Mouse (Mus musculus): ENCODE results near the gene Khk. TPM values are rescaled to one million over a fixed set of nuclear protein-coding genes. Genes with fewer than 3 reads are reported as not detected.

Khk gene
- polyA plus RNA-seq, 1 experiment from 2014 or later: 12.4 TPM

GRCm38 (mm10) chr5:30914101-30914635 is 7.1 kb upstream of the Khk start:
- H3K4me2 ChIP-seq: peak overlapping the region; percentile 74
- peak overlapping the region; percentile 64 for H3K9ac ChIP-seq
- peaks cover 64% of the 10 kb centered on the region for H3K4me1 ChIP-seq (replicated peaks)
- peaks cover 10% of the 10 kb centered on the region; the same call in 1 of the 2 replicates for H3K36me3 ChIP-seq
- 44% methylated on average over 7 of the region's 7 CpGs for WGBS
- no peaks in the 10 kb centered on the region for H3K9me3 ChIP-seq (replicated peaks)
- H3K27me3 ChIP-seq: no peaks in the 10 kb centered on the region
- peak overlapping the region; percentile 94 for H3K27ac ChIP-seq
- no peak for ATAC-seq (replicated peaks; ENCODE audit: insufficient number of reproducible peaks, insufficient read depth, low FRiP score, low read depth)
- H3K4me3 ChIP-seq: peak overlapping the region; percentile 55

- Histone ChIP-seq H3K27me3 (no peaks in the 10 kb centered on the region), H3K9me3 (replicated peaks) (no peaks in the 10 kb centered on the region), H3K36me3 (peaks cover 12% of the 10 kb centered on the region; the same call in 1 of the 2 replicates), H3K9ac (peak overlapping the region; percentile 64), H3K4me2 (peak overlapping the region; percentile 74), H3K4me3 (peak overlapping the region; percentile 55), H3K27ac (peak overlapping the region; percentile 94), H3K4me1 (replicated peaks) (peaks cover 61% of the 10 kb centered on the region)
- WGBS: 53% methylated on average over 6 of the region's 6 CpGs
- ATAC-seq (replicated peaks; ENCODE audit: insufficient number of reproducible peaks, insufficient read depth, low FRiP score, low read depth): no peak
Measured at GRCm38 (mm10) chr5:30914849-30915248, 6.4 kb upstream of the Khk start.

- no peaks in the 10 kb centered on the region for H3K9me3 ChIP-seq (replicated peaks)
- WGBS: 48% methylated on average over 9 of the region's 9 CpGs
- peaks cover 65% of the 10 kb centered on the region for H3K4me1 ChIP-seq (replicated peaks)
- no peaks in the 10 kb centered on the region for H3K27me3 ChIP-seq
- ATAC-seq (replicated peaks; ENCODE audit: insufficient number of reproducible peaks, insufficient read depth, low FRiP score, low read depth): no peak
- peaks cover 12% of the 10 kb centered on the region; the same call in 1 of the 2 replicates for H3K36me3 ChIP-seq
- peak overlapping the region; percentile 74 for H3K4me2 ChIP-seq
- peak overlapping the region; percentile 64 for H3K9ac ChIP-seq
- peak overlapping the region; percentile 94 for H3K27ac ChIP-seq
- H3K4me3 ChIP-seq: peak overlapping the region; percentile 55
Measured at GRCm38 (mm10) chr5:30915456-30915855, 5.8 kb upstream of the Khk start.

GRCm38 (mm10) chr5:30915974-30916433 is 5.2 kb upstream of the Khk start:
- Histone ChIP-seq H3K4me2 (peak overlapping the region; percentile 74), H3K27ac (peak overlapping the region; percentile 94), H3K4me3 (peak overlapping the region; percentile 55), H3K27me3 (no peaks in the 10 kb centered on the region), H3K9me3 (replicated peaks) (no peaks in the 10 kb centered on the region), H3K36me3 (peaks cover 12% of the 10 kb centered on the region; the same call in 1 of the 2 replicates), H3K4me1 (replicated peaks) (peaks cover 66% of the 10 kb centered on the region), H3K9ac (peak overlapping the region; percentile 64; the same call in 1 of the 2 replicates)
- peak; percentile 76 for ATAC-seq (replicated peaks; ENCODE audit: insufficient number of reproducible peaks, insufficient read depth, low FRiP score, low read depth)
- 0% methylated on average over 7 of the region's 7 CpGs for WGBS

GRCm38 (mm10) chr5:30916841-30917240 is 4.4 kb upstream of the Khk start:
- H3K27me3 ChIP-seq: no peaks in the 10 kb centered on the region
- H3K9me3 ChIP-seq (replicated peaks): no peaks in the 10 kb centered on the region
- peaks cover 63% of the 10 kb centered on the region for H3K4me1 ChIP-seq (replicated peaks)
- H3K36me3 ChIP-seq: peaks cover 12% of the 10 kb centered on the region; the same call in 1 of the 2 replicates
- 93% methylated on average over 9 of the region's 9 CpGs for WGBS
- no peak overlapping the region for H3K9ac ChIP-seq
- no peak for ATAC-seq (replicated peaks; ENCODE audit: insufficient number of reproducible peaks, insufficient read depth, low FRiP score, low read depth)
- H3K4me2 ChIP-seq: no peak overlapping the region
- no peak overlapping the region for H3K4me3 ChIP-seq
- peak overlapping the region; percentile 94 for H3K27ac ChIP-seq

GRCm38 (mm10) chr5:30917348-30917747 is 3.9 kb upstream of the Khk start:
- H3K36me3 ChIP-seq: peaks cover 12% of the 10 kb centered on the region; the same call in 1 of the 2 replicates
- H3K4me3 ChIP-seq: no peak overlapping the region
- no peaks in the 10 kb centered on the region for H3K9me3 ChIP-seq (replicated peaks)
- peaks cover 63% of the 10 kb centered on the region for H3K4me1 ChIP-seq (replicated peaks)
- no peak overlapping the region for H3K27ac ChIP-seq
- H3K4me2 ChIP-seq: no peak overlapping the region
- no peaks in the 10 kb centered on the region for H3K27me3 ChIP-seq
- H3K9ac ChIP-seq: no peak overlapping the region
- no peak for ATAC-seq (replicated peaks; ENCODE audit: insufficient number of reproducible peaks, insufficient read depth, low FRiP score, low read depth)
- 82% methylated on average over 11 of the region's 11 CpGs for WGBS

- H3K4me2 ChIP-seq: no peak overlapping the region
- 85% methylated on average over 31 of the region's 31 CpGs for WGBS
- no peaks in the 10 kb centered on the region for H3K9me3 ChIP-seq (replicated peaks)
- H3K36me3 ChIP-seq: peaks cover 12% of the 10 kb centered on the region; the same call in 1 of the 2 replicates
- no peak for ATAC-seq (replicated peaks; ENCODE audit: insufficient number of reproducible peaks, insufficient read depth, low FRiP score, low read depth)
- no peaks in the 10 kb centered on the region for H3K27me3 ChIP-seq
- H3K4me1 ChIP-seq (replicated peaks): peaks cover 63% of the 10 kb centered on the region
- no peak overlapping the region for H3K4me3 ChIP-seq
- H3K27ac ChIP-seq: no peak overlapping the region
- H3K9ac ChIP-seq: no peak overlapping the region
Measured at GRCm38 (mm10) chr5:30917891-30918670, 3.1 kb upstream of the Khk start.

- 84% methylated on average over 8 of the region's 8 CpGs for WGBS
- H3K4me3 ChIP-seq: no peak overlapping the region
- H3K4me2 ChIP-seq: no peak overlapping the region
- H3K36me3 ChIP-seq: peaks cover 12% of the 10 kb centered on the region; the same call in 1 of the 2 replicates
- H3K4me1 ChIP-seq (replicated peaks): peaks cover 58% of the 10 kb centered on the region
- no peak for ATAC-seq (replicated peaks; ENCODE audit: insufficient number of reproducible peaks, insufficient read depth, low FRiP score, low read depth)
- no peak overlapping the region for H3K9ac ChIP-seq
- H3K27ac ChIP-seq: no peak overlapping the region
- no peaks in the 10 kb centered on the region for H3K9me3 ChIP-seq (replicated peaks)
- H3K27me3 ChIP-seq: no peaks in the 10 kb centered on the region
Measured at GRCm38 (mm10) chr5:30918691-30919090, 2.5 kb upstream of the Khk start.

- WGBS: 70% methylated on average over 11 of the region's 11 CpGs
- no peak overlapping the region for H3K4me2 ChIP-seq
- H3K9ac ChIP-seq: no peak overlapping the region; the same call in 1 of the 2 replicates
- no peaks in the 10 kb centered on the region for H3K27me3 ChIP-seq
- peaks cover 52% of the 10 kb centered on the region for H3K4me1 ChIP-seq (replicated peaks)
- no peak for ATAC-seq (replicated peaks; ENCODE audit: insufficient number of reproducible peaks, insufficient read depth, low FRiP score, low read depth)
- H3K36me3 ChIP-seq: peaks cover 12% of the 10 kb centered on the region; the same call in 1 of the 2 replicates
- H3K4me3 ChIP-seq: no peak overlapping the region
- H3K9me3 ChIP-seq (replicated peaks): no peaks in the 10 kb centered on the region
- H3K27ac ChIP-seq: no peak overlapping the region
Measured at GRCm38 (mm10) chr5:30919831-30920614, 1.2 kb upstream of the Khk start.

GRCm38 (mm10) chr5:30920621-30921020 is 610 bp upstream of the Khk start:
- Histone ChIP-seq H3K9me3 (replicated peaks) (no peaks in the 10 kb centered on the region), H3K4me2 (peak overlapping the region; percentile 79), H3K27me3 (no peaks in the 10 kb centered on the region), H3K36me3 (peaks cover 12% of the 10 kb centered on the region; the same call in 1 of the 2 replicates), H3K4me1 (replicated peaks) (peaks cover 48% of the 10 kb centered on the region), H3K9ac (no peak overlapping the region; the same call in 1 of the 2 replicates), H3K27ac (no peak overlapping the region), H3K4me3 (no peak overlapping the region)
- 68% methylated on average over 19 of the region's 19 CpGs for WGBS
- ATAC-seq (replicated peaks; ENCODE audit: insufficient number of reproducible peaks, insufficient read depth, low FRiP score, low read depth): no peak

- Histone ChIP-seq H3K27me3 (no peaks in the 10 kb centered on the region), H3K27ac (no peak overlapping the region; the same call in 1 of the 2 replicates), H3K9me3 (replicated peaks) (no peaks in the 10 kb centered on the region), H3K36me3 (peaks cover 5% of the 10 kb centered on the region; the same call in 1 of the 2 replicates), H3K4me2 (peak overlapping the region; percentile 79), H3K9ac (0 out of 2 replicates have a peak overlapping the region, but pooled peaks have one; percentile 13), H3K4me1 (replicated peaks) (peaks cover 29% of the 10 kb centered on the region), H3K4me3 (peak overlapping the region; percentile 60; the same call in 1 of the 2 replicates)
- WGBS: 40% methylated on average over 10 of the region's 10 CpGs
- ATAC-seq (replicated peaks; ENCODE audit: insufficient number of reproducible peaks, insufficient read depth, low FRiP score, low read depth): no peak
Measured at GRCm38 (mm10) chr5:30922581-30923041, 1.4 kb downstream of the Khk start.

Data from heart, embryonic 15.5 days (tissue).